Mouse (Mus musculus): ENCODE results near the gene Gm45808. TPM values are rescaled to one million over a fixed set of nuclear protein-coding genes. Genes with fewer than 3 reads are reported as not detected.
A peak's percentile ranks its signal among the peaks of the same experiment; 100 is the strongest.
"Not testable (repeated sequence)": the region's sequence is repeated elsewhere in the genome, so short reads cannot be mapped to it uniquely, and the experiment has no call there.

The Gm45808 gene
- total RNA-seq, 1 experiment from 2014 or later: not detected

GRCm38 (mm10) chr7:45514411-45514810 is 27.8 kb upstream of the Gm45808 start:
- ATAC-seq (replicated peaks; ENCODE audit: insufficient number of reproducible peaks, low FRiP score, low TSS enrichment, poor library complexity, severe bottlenecking): no peak

- peak; percentile 95 for ATAC-seq (replicated peaks; ENCODE audit: insufficient number of reproducible peaks, low FRiP score, low TSS enrichment, poor library complexity, severe bottlenecking)
These were observed 23.5 kb upstream of the Gm45808 start, which contains the start of gene Nucb1 for GRCm38 (mm10) chr7:45509912-45510787. Nucb1 (minus strand) TSS chr7:45510406.

- ATAC-seq (replicated peaks; ENCODE audit: insufficient number of reproducible peaks, low FRiP score, low TSS enrichment, poor library complexity, severe bottlenecking): no peak
These were observed 22.7 kb upstream of the Gm45808 start for GRCm38 (mm10) chr7:45509181-45509882.

- no peak for ATAC-seq (replicated peaks; ENCODE audit: insufficient number of reproducible peaks, low FRiP score, low TSS enrichment, poor library complexity, severe bottlenecking)
These were observed 21.9 kb upstream of the Gm45808 start for GRCm38 (mm10) chr7:45508561-45508960.

GRCm38 (mm10) chr7:45507583-45507982 is 21.0 kb upstream of the Gm45808 start:
- ATAC-seq (replicated peaks; ENCODE audit: insufficient number of reproducible peaks, low FRiP score, low TSS enrichment, poor library complexity, severe bottlenecking): no peak

- ATAC-seq (replicated peaks; ENCODE audit: insufficient number of reproducible peaks, low FRiP score, low TSS enrichment, poor library complexity, severe bottlenecking): no peak
These were observed 11.8 kb upstream of the Gm45808 start for GRCm38 (mm10) chr7:45498427-45498826.

GRCm38 (mm10) chr7:45494548-45494947 is 7.9 kb upstream of the Gm45808 start:
- no peak for ATAC-seq (replicated peaks; ENCODE audit: insufficient number of reproducible peaks, low FRiP score, low TSS enrichment, poor library complexity, severe bottlenecking)

- ATAC-seq (replicated peaks; ENCODE audit: insufficient number of reproducible peaks, low FRiP score, low TSS enrichment, poor library complexity, severe bottlenecking): no peak
These were observed 6.3 kb upstream of the Gm45808 start for GRCm38 (mm10) chr7:45492951-45493350.

- ATAC-seq (replicated peaks; ENCODE audit: insufficient number of reproducible peaks, low FRiP score, low TSS enrichment, poor library complexity, severe bottlenecking): no peak
These were observed 5.7 kb upstream of the Gm45808 start for GRCm38 (mm10) chr7:45492225-45492844.

GRCm38 (mm10) chr7:45491264-45491663 is 4.7 kb upstream of the Gm45808 start:
- ATAC-seq (replicated peaks; ENCODE audit: insufficient number of reproducible peaks, low FRiP score, low TSS enrichment, poor library complexity, severe bottlenecking): no peak

GRCm38 (mm10) chr7:45490822-45491221 is 4.2 kb upstream of the Gm45808 start:
- ATAC-seq (replicated peaks; ENCODE audit: insufficient number of reproducible peaks, low FRiP score, low TSS enrichment, poor library complexity, severe bottlenecking): no peak

GRCm38 (mm10) chr7:45489578-45489977 is 3.0 kb upstream of the Gm45808 start:
- ATAC-seq (replicated peaks; ENCODE audit: insufficient number of reproducible peaks, low FRiP score, low TSS enrichment, poor library complexity, severe bottlenecking): no peak

GRCm38 (mm10) chr7:45488293-45489204 is 1.9 kb upstream of the Gm45808 start, which contains the start of gene Dhdh:
Dhdh (minus strand) TSS chr7:45488805.
- peak; percentile 91 for ATAC-seq (replicated peaks; ENCODE audit: insufficient number of reproducible peaks, low FRiP score, low TSS enrichment, poor library complexity, severe bottlenecking)

GRCm38 (mm10) chr7:45487861-45488292 is 1.3 kb upstream of the Gm45808 start:
- ATAC-seq (replicated peaks; ENCODE audit: insufficient number of reproducible peaks, low FRiP score, low TSS enrichment, poor library complexity, severe bottlenecking): no peak

- no peak for ATAC-seq (replicated peaks; ENCODE audit: insufficient number of reproducible peaks, low FRiP score, low TSS enrichment, poor library complexity, severe bottlenecking)
These were observed 453 bp downstream of the Gm45808 start for GRCm38 (mm10) chr7:45486158-45486557.

- not testable (repeated sequence) for ATAC-seq (replicated peaks; ENCODE audit: insufficient number of reproducible peaks, low FRiP score, low TSS enrichment, poor library complexity, severe bottlenecking)
These were observed 1.6 kb downstream of the Gm45808 start for GRCm38 (mm10) chr7:45484985-45485384.

GRCm38 (mm10) chr7:45482166-45482565 is 4.4 kb downstream of the Gm45808 start:
- no peak for ATAC-seq (replicated peaks; ENCODE audit: insufficient number of reproducible peaks, low FRiP score, low TSS enrichment, poor library complexity, severe bottlenecking)

- peak; percentile 87 for ATAC-seq (replicated peaks; ENCODE audit: insufficient number of reproducible peaks, low FRiP score, low TSS enrichment, poor library complexity, severe bottlenecking)
These were observed 5.2 kb downstream of the Gm45808 start, which contains the start of gene Tulp2 for GRCm38 (mm10) chr7:45481374-45481927. Tulp2 (plus strand) TSS chr7:45481877.

Data from monocyte, adult 5-6 weeks (primary cell).